Mouse (Mus musculus) liver, embryonic 13.5 days (tissue): ENCODE measurements at regions not wholly inside any gene's neighbourhood (a gene's known extent, or its start where the extent isn't known, plus 50 kb on each side); places are given as distances from the start of the nearest gene placed in this dataset. TPM values are rescaled to one million over a fixed set of nuclear protein-coding genes. Genes with fewer than 3 reads are reported as not detected.

Experiments
- microRNA counts: library from miRNA; unstranded; fragments of <30 nt; microRNA quantifications from one replicate; lab custom pipeline; 2016
- microRNA-seq: library from miRNA; unstranded; fragments of <30 nt; microRNA quantifications from one replicate; pipeline ENCODE4, GENCODE M21; 2016

MicroRNAs in the stretch of these regions (microRNA counts, 519-probe panel; counts per million panel counts)
- microRNA mmu-miR-1193 (lab: Ali Mortazavi, UCI), result 4,115 counts per million, percentile 33 among the panel's probes with 10 or more counts
- microRNA mmu-miR-1197 (lab: Ali Mortazavi, UCI), result 114 counts per million
- 5,385 counts per million, percentile 60 among the panel's probes with 10 or more counts for microRNA mmu-miR-134 (lab: Ali Mortazavi, UCI)
- microRNA mmu-miR-154 (lab: Ali Mortazavi, UCI), result 5,816 counts per million, percentile 72 among the panel's probes with 10 or more counts
- microRNA mmu-miR-299 (lab: Ali Mortazavi, UCI), result 114 counts per million
- microRNA mmu-miR-300 (lab: Ali Mortazavi, UCI), result 6,515 counts per million, percentile 81 among the panel's probes with 10 or more counts
- microRNA mmu-miR-3072 (lab: Ali Mortazavi, UCI), result 114 counts per million
- microRNA mmu-miR-323-3p (lab: Ali Mortazavi, UCI), result 5,626 counts per million, percentile 68 among the panel's probes with 10 or more counts
- 114 counts per million for microRNA mmu-miR-323-5p (lab: Ali Mortazavi, UCI)
- microRNA mmu-miR-329 (lab: Ali Mortazavi, UCI), result 6,769 counts per million, percentile 84 among the panel's probes with 10 or more counts
- microRNA mmu-miR-369-3p (lab: Ali Mortazavi, UCI), result 6,883 counts per million, percentile 85 among the panel's probes with 10 or more counts
- microRNA mmu-miR-369-5p (lab: Ali Mortazavi, UCI), result 4,267 counts per million, percentile 37 among the panel's probes with 10 or more counts
- 6,477 counts per million, percentile 80 among the panel's probes with 10 or more counts for microRNA mmu-miR-376a (lab: Ali Mortazavi, UCI)
- 7,988 counts per million, percentile 97 among the panel's probes with 10 or more counts for microRNA mmu-miR-376b (lab: Ali Mortazavi, UCI)
- microRNA mmu-miR-376c (lab: Ali Mortazavi, UCI), result 6,578 counts per million, percentile 82 among the panel's probes with 10 or more counts
- microRNA mmu-miR-377 (lab: Ali Mortazavi, UCI), result 7,201 counts per million, percentile 91 among the panel's probes with 10 or more counts
- microRNA mmu-miR-379 (lab: Ali Mortazavi, UCI), result 4,635 counts per million, percentile 44 among the panel's probes with 10 or more counts
- 114 counts per million for microRNA mmu-miR-380-3p (lab: Ali Mortazavi, UCI)
- 114 counts per million for microRNA mmu-miR-380-5p (lab: Ali Mortazavi, UCI)
- 5,677 counts per million, percentile 68 among the panel's probes with 10 or more counts for microRNA mmu-miR-381 (lab: Ali Mortazavi, UCI)
- microRNA mmu-miR-382 (lab: Ali Mortazavi, UCI), result 5,994 counts per million, percentile 74 among the panel's probes with 10 or more counts
- microRNA mmu-miR-409-3p (lab: Ali Mortazavi, UCI), result 3,683 counts per million, percentile 26 among the panel's probes with 10 or more counts
- 3,899 counts per million, percentile 30 among the panel's probes with 10 or more counts for microRNA mmu-miR-409-5p (lab: Ali Mortazavi, UCI)
- microRNA mmu-miR-410 (lab: Ali Mortazavi, UCI), result 7,213 counts per million, percentile 92 among the panel's probes with 10 or more counts
- 4,839 counts per million, percentile 48 among the panel's probes with 10 or more counts for microRNA mmu-miR-411 (lab: Ali Mortazavi, UCI)
- microRNA mmu-miR-412 (lab: Ali Mortazavi, UCI), result 114 counts per million
- 114 counts per million for microRNA mmu-miR-453 (lab: Ali Mortazavi, UCI)
- microRNA mmu-miR-485 (lab: Ali Mortazavi, UCI), result 114 counts per million
- 5,474 counts per million, percentile 61 among the panel's probes with 10 or more counts for microRNA mmu-miR-487b (lab: Ali Mortazavi, UCI)
- microRNA mmu-miR-494 (lab: Ali Mortazavi, UCI), result 114 counts per million
- 7,302 counts per million, percentile 94 among the panel's probes with 10 or more counts for microRNA mmu-miR-495 (lab: Ali Mortazavi, UCI)
- microRNA mmu-miR-496 (lab: Ali Mortazavi, UCI), result 114 counts per million
- microRNA mmu-miR-539 (lab: Ali Mortazavi, UCI), result 5,131 counts per million, percentile 53 among the panel's probes with 10 or more counts
- microRNA mmu-miR-541 (lab: Ali Mortazavi, UCI), result 6,083 counts per million, percentile 76 among the panel's probes with 10 or more counts
- microRNA mmu-miR-543 (lab: Ali Mortazavi, UCI), result 6,858 counts per million, percentile 85 among the panel's probes with 10 or more counts
- microRNA mmu-miR-544 (lab: Ali Mortazavi, UCI), result 114 counts per million
- 114 counts per million for microRNA mmu-miR-654-3p (lab: Ali Mortazavi, UCI)
- microRNA mmu-miR-654-5p (lab: Ali Mortazavi, UCI), result 114 counts per million
- microRNA mmu-miR-666-3p (lab: Ali Mortazavi, UCI), result 114 counts per million
- microRNA mmu-miR-666-5p (lab: Ali Mortazavi, UCI), result 114 counts per million
- microRNA mmu-miR-667 (lab: Ali Mortazavi, UCI), result 4,559 counts per million, percentile 42 among the panel's probes with 10 or more counts
- microRNA mmu-miR-668 (lab: Ali Mortazavi, UCI), result 114 counts per million
- microRNA mmu-miR-679 (lab: Ali Mortazavi, UCI), result 114 counts per million
- 114 counts per million for microRNA mmu-miR-758 (lab: Ali Mortazavi, UCI)
- microRNA mmu-miR-882 (lab: Ali Mortazavi, UCI), result 114 counts per million

Small RNA genes lying in the stretch of these regions (microRNA-seq; reads per million reads assigned to microRNA genes)
- gene Gm24321 (not detected), gene Gm25252 (not detected), gene Gm25750 (not detected), gene Gm27379 (2.1 reads per million), gene Gm44322 (not detected), gene Mir1193 (5,705 reads per million, percentile 89 among the genes with 10 or more reads in this experiment), gene Mir1197 (6.2 reads per million, percentile 15 among the genes with 10 or more reads in this experiment), gene Mir134 (3,026 reads per million, percentile 85 among the genes with 10 or more reads in this experiment), gene Mir154 (13,080 reads per million, percentile 95 among the genes with 10 or more reads in this experiment), gene Mir299a (1.8 reads per million), gene Mir299b (not detected), gene Mir300 (2,448 reads per million, percentile 83 among the genes with 10 or more reads in this experiment), gene Mir3072 (131 reads per million, percentile 54 among the genes with 10 or more reads in this experiment), gene Mir323 (1,826 reads per million, percentile 81 among the genes with 10 or more reads in this experiment), gene Mir329 (729 reads per million, percentile 72 among the genes with 10 or more reads in this experiment), gene Mir369 (17,523 reads per million, percentile 96 among the genes with 10 or more reads in this experiment), gene Mir376a (not detected), gene Mir376b (3,240 reads per million, percentile 86 among the genes with 10 or more reads in this experiment), gene Mir376c (1,737 reads per million, percentile 80 among the genes with 10 or more reads in this experiment), gene Mir377 (468 reads per million, percentile 67 among the genes with 10 or more reads in this experiment), gene Mir379 (11,384 reads per million, percentile 94 among the genes with 10 or more reads in this experiment), gene Mir380 (not detected), gene Mir381 (7,883 reads per million, percentile 92 among the genes with 10 or more reads in this experiment), gene Mir382 (10,324 reads per million, percentile 93 among the genes with 10 or more reads in this experiment), gene Mir409 (not detected), gene Mir410 (536 reads per million, percentile 70 among the genes with 10 or more reads in this experiment), gene Mir411 (27,615 reads per million, percentile 98 among the genes with 10 or more reads in this experiment), gene Mir412 (269 reads per million, percentile 61 among the genes with 10 or more reads in this experiment), gene Mir453 (not detected), gene Mir485 (924 reads per million, percentile 75 among the genes with 10 or more reads in this experiment), gene Mir487b (24,948 reads per million, percentile 98 among the genes with 10 or more reads in this experiment), gene Mir494 (1,836 reads per million, percentile 81 among the genes with 10 or more reads in this experiment), gene Mir495 (458 reads per million, percentile 67 among the genes with 10 or more reads in this experiment), gene Mir496a (469 reads per million, percentile 67 among the genes with 10 or more reads in this experiment), gene Mir539 (not detected), gene Mir541 (12,453 reads per million, percentile 95 among the genes with 10 or more reads in this experiment), gene Mir543 (2,838 reads per million, percentile 85 among the genes with 10 or more reads in this experiment), gene Mir544 (3.8 reads per million, percentile 7 among the genes with 10 or more reads in this experiment), gene Mir654 (not detected), gene Mir666 (124 reads per million, percentile 53 among the genes with 10 or more reads in this experiment), gene Mir667 (897 reads per million, percentile 74 among the genes with 10 or more reads in this experiment), gene Mir668 (179 reads per million, percentile 57 among the genes with 10 or more reads in this experiment), gene Mir679 (474 reads per million, percentile 68 among the genes with 10 or more reads in this experiment), gene Mir758 (101 reads per million, percentile 51 among the genes with 10 or more reads in this experiment), gene Mir882 (not detected)
